31 mouse cellular contexts compared by ENCODE assay signal in genomic region chr2:164761971-164762370, GRCm38 (mm10). TPM values are rescaled to one million over a fixed set of nuclear protein-coding genes. Genes with fewer than 3 reads are reported as not detected.
DNase-seq lines count a peak whose midpoint lies in the region; ATAC-seq lines count a peak whose summit lies in the region.
"Had no signal": no experiment of that assay in that cellular context is flagged by ENCODE, and none has a peak within 500 bp of the region (broad histone marks: within the 10 kb centered on the region; RNA-seq: fewer than 3 reads in every experiment).

No protein-coding gene starts in this region.

- peak overlapping the region; percentile 21; the same call in 1 of the 2 replicates for H3K9ac ChIP-seq in liver, embryonic 11.5 days (ENCODE audit: low read depth, low read length)
- H3K9ac ChIP-seq in liver, embryonic 13.5 days: peak overlapping the region; percentile 68
- H3K9ac ChIP-seq: heart, embryonic 12.5 days; hindbrain, embryonic 12.5 days; lung, embryonic 14.5 days; midbrain, embryonic 15.5 days had no signal

- peaks cover 34% of the 10 kb centered on the region for H3K4me1 ChIP-seq in liver, embryonic 11.5 days (replicated peaks; ENCODE audit: control insufficient read depth, insufficient read depth, low read length)
- peaks cover 81% of the 10 kb centered on the region for H3K4me1 ChIP-seq in liver, embryonic 13.5 days (replicated peaks)
- H3K4me1 ChIP-seq: hindbrain, embryonic 12.5 days; midbrain, embryonic 10.5 days; midbrain, embryonic 15.5 days had no signal

- H3K27ac ChIP-seq in liver, embryonic 11.5 days (ENCODE audit: low read depth, low read length): peak overlapping the region; percentile 20; the same call in 1 of the 2 replicates
- H3K27ac ChIP-seq in liver, embryonic 13.5 days: peak overlapping the region; percentile 98
- H3K27ac ChIP-seq: hindbrain, embryonic 12.5 days; midbrain, embryonic 10.5 days; midbrain, embryonic 15.5 days; stomach, postnatal 0 days had no signal

- peaks cover 39% of the 10 kb centered on the region for H3K36me3 ChIP-seq in liver, embryonic 11.5 days (ENCODE audit: control insufficient read depth, insufficient read depth, low read length)
- peaks cover 89% of the 10 kb centered on the region for H3K36me3 ChIP-seq in liver, embryonic 13.5 days

- no peaks in the 10 kb centered on the region for H3K9me3 ChIP-seq in liver, embryonic 11.5 days (ENCODE audit: control insufficient read depth, low read length)
- no peaks in the 10 kb centered on the region for H3K9me3 ChIP-seq in liver, embryonic 13.5 days (replicated peaks)
- H3K9me3 ChIP-seq: heart, embryonic 12.5 days; hindbrain, embryonic 12.5 days; midbrain, embryonic 10.5 days; midbrain, embryonic 15.5 days had no signal

- ATAC-seq in liver, embryonic 11.5 days (replicated peaks; ENCODE audit: low FRiP score): no peak
- ATAC-seq in liver, embryonic 13.5 days (ENCODE audit: low read depth): no peak
- ATAC-seq in megakaryocyte progenitor cell, adult 5-6 weeks (replicated peaks; ENCODE audit: poor library complexity): 0 out of 2 replicates have a peak, but pooled peaks have one; percentile 2
- ATAC-seq: forebrain, embryonic 14.5 days; intestine, postnatal 0 days; midbrain, embryonic 15.5 days had no signal

- 92% methylated on average over 4 of the region's 4 CpGs for WGBS in liver, embryonic 11.5 days
- 88% methylated on average over 4 of the region's 4 CpGs for WGBS in liver, embryonic 13.5 days (ENCODE audit: insufficient replicate concordance)

- DNase-seq in heart, adult 11 months: peak; percentile 70
- no peak for DNase-seq in heart, adult 9 months (ENCODE audit: low spot score in 2 of 2)
- no peak for DNase-seq in liver, embryonic 11.5 days (ENCODE audit: low spot score)
- no peak for DNase-seq in liver
- no peak for DNase-seq in liver, embryonic 13.5 days
- no peak for DNase-seq in left cerebral cortex, postnatal 4 days
- DNase-seq in thymus, postnatal 10 days (ENCODE audit: low spot score in 2 of 2): no peak
- DNase-seq: adrenal gland, postnatal 25 days; cerebellum, adult 8-10 months; gastrocnemius, postnatal 25 days; heart, adult 18-20 months; heart, postnatal 36 days; kidney, postnatal 14 days; lung, embryonic 14.5 days; lung, postnatal 14 days; right cerebral cortex, adult 18-20 months; thymus, adult 18-20 months; thymus, postnatal 36 days had no signal

- no peak overlapping the region for H3K4me3 ChIP-seq in liver, embryonic 11.5 days (ENCODE audit: low read depth, low read length)
- no peak overlapping the region for H3K4me3 ChIP-seq in liver, embryonic 13.5 days (replicated peaks)
- H3K4me3 ChIP-seq: heart, embryonic 12.5 days; hindbrain, embryonic 12.5 days; midbrain, embryonic 10.5 days; midbrain, embryonic 15.5 days had no signal

- no peaks in the 10 kb centered on the region for H3K27me3 ChIP-seq in liver, embryonic 11.5 days (replicated peaks; ENCODE audit: control insufficient read depth, insufficient read depth, low read length)
- H3K27me3 ChIP-seq in liver, embryonic 13.5 days: no peaks in the 10 kb centered on the region
- H3K27me3 ChIP-seq: heart, embryonic 12.5 days; hindbrain, embryonic 12.5 days; midbrain, embryonic 15.5 days had no signal

- intact Hi-C loops in left cerebral cortex, postnatal 4 days (cut with DNase I): no loop called here

- H3K4me2 ChIP-seq in liver, embryonic 11.5 days: no peak overlapping the region
- H3K4me2 ChIP-seq in liver, embryonic 13.5 days: peak overlapping the region; percentile 56
- H3K4me2 ChIP-seq: heart, embryonic 12.5 days; hindbrain, embryonic 12.5 days; lung, embryonic 14.5 days; midbrain, embryonic 15.5 days had no signal

RNA-seq across cellular contexts. Expression of gene Ube2c, which starts 7.7 kb away (rescaled TPM):
- polyA plus RNA-seq in liver, embryonic 11.5 days (2014; fragmentation: Nextera tagmentation; extraction: Ambion mirVana): 482 and 522 TPM in 2 replicates
- 762 and 764 TPM in 2 replicates for polyA plus RNA-seq in liver, embryonic 13.5 days (2015; fragmentation: Nextera tagmentation; extraction: Ambion mirVana)
- total RNA-seq in megakaryocyte progenitor cell, adult 5-6 weeks (2015): 271 and 279 TPM in 2 replicates
- 142 and 184 TPM in 2 replicates for total RNA-seq in megakaryocyte progenitor cell, adult 5-6 weeks (2017)
- 10 to 100 TPM; 10.8 to 14.3 TPM for total RNA-seq in left cerebral cortex, postnatal 4 days (2021)

RNA-seq across cellular contexts. Expression of gene Dnttip1, which starts 16.2 kb away (rescaled TPM):
- polyA plus RNA-seq in liver, embryonic 11.5 days (2014; fragmentation: Nextera tagmentation; extraction: Ambion mirVana): 50.3 and 50.5 TPM in 2 replicates
- 47.3 and 49.8 TPM in 2 replicates for polyA plus RNA-seq in liver, embryonic 13.5 days (2015; fragmentation: Nextera tagmentation; extraction: Ambion mirVana)
- 24.1 and 31.3 TPM in 2 replicates for total RNA-seq in megakaryocyte progenitor cell, adult 5-6 weeks (2015)
- total RNA-seq in megakaryocyte progenitor cell, adult 5-6 weeks (2017): 32.0 and 38.4 TPM in 2 replicates
- 10 to 100 TPM; 35.8 to 38.1 TPM for total RNA-seq in left cerebral cortex, postnatal 4 days (2021)

RNA-seq across cellular contexts. Expression of gene Wfdc3, which starts 16.2 kb away (rescaled TPM):
- polyA plus RNA-seq in liver, embryonic 11.5 days (2014; fragmentation: Nextera tagmentation; extraction: Ambion mirVana): 0.18 and 0.38 TPM in 2 replicates
- 0.93 and 1.0 TPM in 2 replicates for polyA plus RNA-seq in liver, embryonic 13.5 days (2015; fragmentation: Nextera tagmentation; extraction: Ambion mirVana)
- total RNA-seq in megakaryocyte progenitor cell, adult 5-6 weeks (2015): 0.20 and 0.29 TPM in 2 replicates
- 0.41 TPM in 1 of 2 replicates, not detected in the other for total RNA-seq in megakaryocyte progenitor cell, adult 5-6 weeks (2017)
- total RNA-seq in left cerebral cortex, postnatal 4 days (2021): 1 to 10 TPM in 1 of 2 experiments, under 1 TPM in 1; 0.60 to 1.1 TPM
- total RNA-seq: gastrocnemius, adult 18-20 months; gastrocnemius, postnatal 25 days; heart, postnatal 36 days had no signal

RNA-seq across cellular contexts. Expression of gene Tnnc2, which starts 17.8 kb away (rescaled TPM):
- 0.47 and 1.1 TPM in 2 replicates for polyA plus RNA-seq in liver, embryonic 11.5 days (2014; fragmentation: Nextera tagmentation; extraction: Ambion mirVana)
- polyA plus RNA-seq in liver, embryonic 13.5 days (2015; fragmentation: Nextera tagmentation; extraction: Ambion mirVana): 5.1 and 8.4 TPM in 2 replicates
- total RNA-seq in megakaryocyte progenitor cell, adult 5-6 weeks (2015): not detected in 2 replicates
- not detected in 2 replicates for total RNA-seq in megakaryocyte progenitor cell, adult 5-6 weeks (2017)
- not detected for total RNA-seq in left cerebral cortex, postnatal 4 days (2021)
- total RNA-seq: adrenal gland, postnatal 25 days; heart, postnatal 36 days; layer of hippocampus, adult 18-20 months; layer of hippocampus, postnatal 14 days; neutrophil, adult 5-6 weeks had no signal
- polyA plus RNA-seq: forebrain, embryonic 14.5 days; lung, embryonic 14.5 days; midbrain, embryonic 10.5 days; midbrain, embryonic 15.5 days; spleen, adult 2 months had no signal

RNA-seq across cellular contexts. Expression of gene Snx21, which starts 23.7 kb away (rescaled TPM):
- polyA plus RNA-seq in liver, embryonic 11.5 days (2014; fragmentation: Nextera tagmentation; extraction: Ambion mirVana): 8.3 and 8.4 TPM in 2 replicates
- polyA plus RNA-seq in liver, embryonic 13.5 days (2015; fragmentation: Nextera tagmentation; extraction: Ambion mirVana): 4.1 TPM in 2 replicates
- 0.42 and 0.49 TPM in 2 replicates for total RNA-seq in megakaryocyte progenitor cell, adult 5-6 weeks (2015)
- total RNA-seq in megakaryocyte progenitor cell, adult 5-6 weeks (2017): 0.37 and 0.88 TPM in 2 replicates
- 10 to 100 TPM; 52.8 to 56.9 TPM for total RNA-seq in left cerebral cortex, postnatal 4 days (2021)

Comparison
In these comparisons a context has a peak if more than half of its experiments do, and no peak if none do; other contexts are left out.
1. RNA of gene Ube2c, which starts 7.7 kb away (total RNA-seq): 142 to 279 TPM in megakaryocyte progenitor cell, adult 5-6 weeks; 10.8 to 14.3 TPM in left cerebral cortex, postnatal 4 days; every median in the first group is over 4 times any median in the second.